Mouse (Mus musculus) C2C12 (cell line): ENCODE results near the gene Cntnap5a.

Source experiments
- CEBPB ChIP-seq: IDR thresholded peaks from one replicate; pipeline ENCODE4 v1.6.1; 2011; ENCODE audit warnings: low read depth, mild to moderate bottlenecking, control low read depth, moderate library complexity
- CTCF ChIP-seq: IDR thresholded peaks from one replicate; pipeline ENCODE4 v1.5.1; 2011; ENCODE audit not compliant: control insufficient read depth, insufficient read depth, insufficient read length
- MAX ChIP-seq: IDR thresholded peaks from one replicate; pipeline ENCODE4 v1.6.1; 2011; ENCODE audit warnings: mild to moderate bottlenecking, control low read depth
- MYOD1 ChIP-seq: IDR thresholded peaks from one replicate; pipeline ENCODE4 v1.6.1; 2011; ENCODE audit warnings: low read depth; ENCODE audit not compliant: control insufficient read depth, insufficient read length
- MYOG ChIP-seq: IDR thresholded peaks from one replicate; pipeline ENCODE4 v1.6.1; 2011; ENCODE audit not compliant: control insufficient read depth, insufficient read length; ENCODE audit errors: extremely low read depth
- USF1 ChIP-seq: IDR thresholded peaks from one replicate; pipeline ENCODE4 v1.6.1; 2011; ENCODE audit warnings: low read depth, mild to moderate bottlenecking, control low read depth, moderate library complexity

GRCm38 (mm10) chr1:116132471-116132870 is 447.9 kb downstream of the Cntnap5a start:
- no peak for TF ChIP-seq CTCF
- TF ChIP-seq MAX = no peak
- TF ChIP-seq USF1 = no peak
- no peak for TF ChIP-seq MYOG
- TF ChIP-seq MYOD1 = no peak
- TF ChIP-seq CEBPB = no peak
